Mouse (Mus musculus) stomach, postnatal 0 days (tissue): ENCODE results near the gene Mfsd14a.

Experiments
- CTCF ChIP-seq: IDR thresholded peaks from 2 replicates; pipeline ENCODE4 v1.5.1; 2016; ENCODE audit warnings: antibody characterized with exemption, low read depth, mild to moderate bottlenecking, moderate library complexity
- EP300 ChIP-seq: optimal IDR thresholded peaks from 2 replicates; pipeline ENCODE3; 2016; ENCODE audit warnings: antibody characterized with exemption

GRCm38 (mm10) chr3:116646387-116646786 lies 16.1 kb downstream of the Mfsd14a start:
- TF ChIP-seq EP300 (no peak), CTCF (no peak)
